Mouse (Mus musculus): ENCODE data around the gene Pcnx2. TPM values are rescaled to one million over a fixed set of nuclear protein-coding genes. Genes with fewer than 3 reads are reported as not detected.

Gene Pcnx2
- polyA plus RNA-seq (2012; rRNA removed): 0.06 and 0.08 TPM in 2 replicates

DNA sequence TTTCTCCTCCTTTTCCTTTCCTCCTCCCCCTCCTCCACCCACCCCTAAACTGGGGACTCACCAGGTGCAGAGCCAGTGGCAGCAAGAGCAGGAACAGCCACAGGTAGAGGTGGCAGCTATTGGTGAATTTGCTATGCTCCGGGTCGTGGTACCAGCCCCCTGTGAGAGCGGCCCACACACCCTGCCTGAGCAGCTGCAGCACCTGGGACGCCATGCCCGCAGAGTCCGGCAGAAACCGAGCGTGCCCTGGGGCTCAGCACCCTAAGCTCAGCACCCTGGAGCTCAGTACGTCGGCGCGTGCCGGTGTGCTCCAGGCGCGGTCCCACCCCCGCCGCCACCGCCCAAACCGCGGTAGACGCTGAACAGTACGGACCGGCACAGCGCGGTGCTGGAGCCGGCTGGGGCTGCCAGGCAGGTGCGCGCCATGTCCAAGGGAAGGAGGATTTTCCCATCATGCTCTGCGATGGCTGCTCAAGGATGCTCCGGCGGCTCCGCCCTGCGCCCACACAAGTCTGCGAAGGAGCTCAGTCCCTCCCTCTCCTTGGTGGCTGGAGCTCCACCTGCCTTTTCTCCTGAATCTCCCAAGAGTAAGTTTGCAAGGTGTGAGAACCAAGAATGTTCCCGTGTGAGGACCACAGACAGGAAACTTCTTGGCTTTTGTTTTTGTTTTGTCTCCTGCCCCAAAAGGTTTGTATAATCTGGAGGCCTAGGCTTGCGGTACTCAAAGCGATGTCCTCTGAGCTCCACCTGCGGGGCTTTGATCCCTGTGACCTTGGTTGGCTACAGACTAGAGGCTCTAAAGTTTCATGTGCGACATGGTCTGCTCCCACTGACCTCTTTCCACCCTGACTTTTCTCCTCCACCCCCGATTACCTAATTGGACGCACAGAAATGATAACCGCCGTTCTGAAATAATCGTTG is at the start of gene Pcnx2:
Gene Pcnx2 (minus strand): TSS at position 450 of the 921 bp plus-strand sequence.

DNA sequence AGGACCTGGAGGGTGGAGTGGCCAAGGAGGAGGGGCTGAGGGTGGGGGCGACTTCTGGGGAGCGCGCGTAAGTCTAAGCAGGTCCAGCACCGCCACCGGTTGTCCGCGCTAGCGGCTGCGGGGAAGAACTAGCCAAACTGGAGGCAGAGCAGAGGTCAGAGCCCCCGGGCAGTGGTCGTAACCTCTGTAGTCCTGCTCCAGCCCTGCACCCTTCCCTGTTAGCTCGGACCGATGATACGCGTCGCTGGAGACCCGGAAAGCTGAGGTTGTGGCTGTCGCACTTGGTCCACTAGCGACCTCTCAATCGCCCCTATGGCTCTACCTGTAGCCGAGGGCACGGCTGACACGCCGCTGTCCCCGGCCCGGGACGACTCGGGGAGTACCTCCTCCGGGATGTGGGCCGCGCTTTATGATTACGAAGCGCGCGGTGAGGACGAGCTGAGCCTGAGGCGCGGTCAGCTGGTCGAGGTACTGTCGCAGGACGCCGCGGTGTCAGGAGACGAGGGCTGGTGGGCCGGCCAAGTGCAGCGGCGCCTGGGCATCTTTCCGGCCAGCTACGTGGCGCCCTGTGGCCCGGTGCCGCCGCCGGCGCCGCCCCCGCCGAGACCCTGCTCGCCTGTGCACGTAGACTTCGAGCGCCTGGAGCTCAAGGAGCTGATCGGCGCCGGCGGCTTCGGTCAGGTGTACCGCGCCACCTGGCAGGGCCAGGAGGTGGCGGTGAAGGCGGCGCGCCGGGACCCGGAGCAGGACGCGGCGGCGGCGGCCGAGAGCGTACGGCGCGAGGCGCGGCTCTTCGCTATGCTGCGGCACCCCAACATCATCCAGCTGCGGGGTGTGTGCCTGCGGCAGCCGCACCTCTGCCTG is 12.5 kb upstream of the Pcnx2 start, which contains the start of gene Map3k21:
Gene Map3k21 (plus strand): TSS at position 86 of the 864 bp plus-strand sequence.

DNA sequence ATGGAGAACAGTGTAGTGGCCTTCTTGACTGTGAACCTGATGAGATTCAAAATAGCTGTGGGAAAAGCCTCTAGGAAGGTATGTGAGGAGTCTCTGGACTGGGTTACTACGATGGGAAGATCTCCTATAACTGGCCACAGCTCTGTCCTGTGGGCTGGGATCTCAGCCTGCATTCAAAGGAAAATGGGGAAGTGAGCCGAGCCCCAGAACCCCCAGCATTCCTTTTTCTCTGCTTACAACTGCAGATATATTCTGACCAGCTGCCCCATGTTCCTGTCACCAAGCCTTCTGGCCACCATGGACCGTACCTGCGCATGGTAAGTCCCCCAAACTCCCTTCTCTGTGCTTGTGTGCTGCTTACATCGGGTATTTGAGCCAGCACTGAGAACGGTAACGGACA is 168.4 kb downstream of the Pcnx2 start, which contains the start of gene Ntpcr:
Gene Ntpcr (plus strand): TSS at position 218 of the 400 bp plus-strand sequence.

Other genes with a start within 250 kb of the Pcnx2 start
- 0.38 and 0.53 TPM in 2 replicates for gene Map10, start 228.5 kb downstream of the Pcnx2 start, polyA plus RNA-seq (2012; rRNA removed)
- 13.5 TPM in 2 replicates for gene Ntpcr, start 168.4 kb downstream of the Pcnx2 start, polyA plus RNA-seq (2012; rRNA removed)
- 0.94 and 1.1 TPM in 2 replicates for gene Map3k21, start 12.1 kb upstream of the Pcnx2 start, polyA plus RNA-seq (2012; rRNA removed)
- gene Kcnk1, start 96.9 kb upstream of the Pcnx2 start, polyA plus RNA-seq (2012; rRNA removed): 0.15 and 0.46 TPM in 2 replicates

Data from liver, embryonic 18 days (tissue).